Mouse (Mus musculus) limb, embryonic 14.5 days (tissue): ENCODE measurements around the gene Meaf6. TPM values are rescaled to one million over a fixed set of nuclear protein-coding genes. Genes with fewer than 3 reads are reported as not detected.

ENCODE experiments used
- ATAC-seq: fragments of 200-750 bp; cut with Nextera tagmentation; 2 replicates; pipeline ENCODE4 v1.8.0; 2017; ENCODE audit warnings: low read depth, moderate number of reproducible peaks, moderate TSS enrichment; ENCODE audit not compliant: low FRiP score
- DNase-seq: peaks from one replicate; pipeline ENCODE4 v3.0.0-alpha.2; 2015; ENCODE audit warnings: low spot score
- H3K27ac ChIP-seq: fragments of 300-500 bp; sonication (generic); replicated peaks from 2 replicates; pipeline ENCODE4 v1.5.1; 2014; ENCODE audit warnings: low read depth, mild to moderate bottlenecking, low read length, moderate library complexity, mixed read lengths
- H3K27me3 ChIP-seq: fragments of 300-500 bp; sonication (generic); 2 replicates; pipeline ENCODE4 v1.6.1; 2014; ENCODE audit warnings: low read length, mixed read lengths; ENCODE audit not compliant: control insufficient read depth, insufficient read depth
- H3K36me3 ChIP-seq: fragments of 300-500 bp; sonication (generic); 2 replicates; pipeline ENCODE4 v1.6.1; 2014; ENCODE audit warnings: mild to moderate bottlenecking, low read length, moderate library complexity, mixed read lengths; ENCODE audit not compliant: control insufficient read depth, insufficient read depth
- H3K4me1 ChIP-seq: fragments of 300-500 bp; sonication (generic); 2 replicates; pipeline ENCODE4 v1.6.1; 2014; ENCODE audit warnings: antibody characterized with exemption, low read length, mixed read lengths; ENCODE audit not compliant: control insufficient read depth, insufficient read depth
- H3K4me2 ChIP-seq: fragments of 300-500 bp; sonication (generic); replicated peaks from 2 replicates; pipeline ENCODE4 v1.6.1; 2014; ENCODE audit warnings: low read depth, mild to moderate bottlenecking, low read length, moderate library complexity; ENCODE audit not compliant: severe bottlenecking
- H3K4me3 ChIP-seq: fragments of 300-500 bp; sonication (generic); replicated peaks from 2 replicates; pipeline ENCODE4 v1.5.1; 2014; ENCODE audit warnings: low read length
- H3K9ac ChIP-seq: fragments of 300-500 bp; sonication (generic); 2 replicates; pipeline ENCODE4 v1.6.1; 2014; ENCODE audit warnings: mild to moderate bottlenecking, low read depth, low read length, moderate library complexity; ENCODE audit not compliant: severe bottlenecking
- H3K9me3 ChIP-seq: fragments of 300-500 bp; sonication (generic); 2 replicates; pipeline ENCODE4 v1.6.1; 2016; ENCODE audit warnings: low read length; ENCODE audit not compliant: control insufficient read depth
- POLR2A ChIP-seq: fragments of 200-500 bp; IDR thresholded peaks from 2 replicates; pipeline ENCODE4 v1.8.0; 2012; ENCODE audit warnings: inconsistent platforms, mild to moderate bottlenecking, moderate library complexity, borderline replicate concordance; ENCODE audit not compliant: insufficient read depth, insufficient read length; ENCODE audit errors: extremely low read depth
- WGBS: fragments of 180-500 bp; shearing (Covaris S2); extraction: QIAGEN DNeasy Blood & Tissue Kit; methylation state at CpG from one replicate; pipeline ENCODE4 v1.1.7; 2014; 5-methylcytosine and 5-hydroxymethylcytosine counted together
- polyA plus RNA-seq, 2 experiments: library from polyadenylated mRNA; depleted of rRNA in 1 of 2; stranded (reverse) in 1 of 2; unstranded in 1 of 2; fragments of >200 nt; fragmentation: Nextera tagmentation in 1 of 2; extraction: Ambion mirVana in 1 of 2; gene quantifications; 2 replicates each; pipeline versions ENCODE4 v1.2.1 to v1.2.3; 2012 to 2014

Meaf6 gene
- polyA plus RNA-seq, 2 experiments = 60.1 to 74.5 TPM

DNA sequence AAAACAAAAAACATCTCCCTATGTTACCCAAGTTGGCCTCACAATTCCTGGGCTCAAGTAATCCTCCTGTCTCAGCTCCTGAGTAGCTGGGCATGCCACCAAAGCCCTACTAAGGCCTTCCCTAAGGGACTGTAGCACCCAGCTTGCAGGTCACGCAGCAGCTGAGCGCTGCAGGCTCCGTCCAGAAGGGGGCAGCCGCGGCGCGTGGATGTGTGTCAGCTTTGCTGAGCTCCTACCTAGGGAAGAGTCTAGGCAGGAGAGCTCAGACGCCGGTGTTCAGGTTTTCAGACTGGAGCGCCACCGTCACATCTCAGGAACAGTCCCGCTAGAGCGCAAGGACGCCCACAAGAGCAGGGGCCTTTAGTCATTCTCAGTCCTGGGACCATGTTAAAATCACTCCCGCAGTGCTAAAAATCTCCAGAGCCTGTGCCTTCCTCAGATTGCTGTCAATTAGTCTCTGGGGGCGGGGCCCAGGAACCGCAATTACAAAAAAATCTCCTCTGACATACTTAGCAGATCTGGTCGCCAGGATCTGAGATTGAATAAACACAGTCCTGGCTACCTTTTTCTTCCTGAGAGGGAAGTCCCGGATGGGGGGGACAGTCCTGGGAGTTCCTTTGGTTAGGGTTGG, 75.5 kb downstream of the Meaf6 start:
- no peaks in the 10 kb centered on the region for H3K36me3 ChIP-seq
- ATAC-seq = no peak; the same call in 1 of the 2 replicates
- WGBS = 5% methylated on average over 19 of the region's 19 CpGs
- H3K4me1 ChIP-seq = no peaks in the 10 kb centered on the region
- no peaks in the 10 kb centered on the region for H3K9me3 ChIP-seq
- H3K9ac ChIP-seq = peak overlapping the region; percentile 32; the same call in 1 of the 2 replicates
- peak; percentile 70 for DNase-seq
- no peak overlapping the region for H3K27ac ChIP-seq
- peak overlapping the region; percentile 29; the same call in 1 of the 2 replicates for H3K4me2 ChIP-seq
- H3K27me3 ChIP-seq = no peaks in the 10 kb centered on the region
- no peak overlapping the region for H3K4me3 ChIP-seq
- no peak for TF ChIP-seq POLR2A

DNA sequence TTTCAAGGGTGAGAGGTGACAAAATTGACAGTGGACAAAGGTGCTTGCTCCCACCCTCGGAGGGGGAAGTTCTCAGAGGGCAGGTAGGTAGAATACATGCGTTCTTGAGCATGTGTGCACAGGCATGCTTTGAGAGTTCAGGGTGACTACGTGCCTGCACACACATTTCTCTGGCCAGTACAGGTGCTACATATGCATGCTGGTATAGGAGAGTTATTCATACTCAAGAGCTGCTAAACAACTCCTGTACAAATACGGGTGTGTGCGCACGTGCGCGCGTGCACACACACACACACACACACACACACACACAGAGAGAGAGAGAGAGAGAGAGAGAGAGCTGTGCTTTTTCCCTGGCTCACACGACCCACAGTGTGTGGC, 76.0 kb downstream of the Meaf6 start:
- TF ChIP-seq POLR2A = no peak
- Histone ChIP-seq H3K4me2 (0 out of 2 replicates have a peak overlapping the region, but pooled peaks have one; percentile 29), H3K9me3 (no peaks in the 10 kb centered on the region), H3K27ac (no peak overlapping the region), H3K4me3 (no peak overlapping the region), H3K36me3 (no peaks in the 10 kb centered on the region), H3K27me3 (no peaks in the 10 kb centered on the region), H3K4me1 (no peaks in the 10 kb centered on the region), H3K9ac (no peak overlapping the region)
- 73% methylated on average over 10 of the region's 10 CpGs for WGBS
- DNase-seq = no peak
- no peak for ATAC-seq

DNA sequence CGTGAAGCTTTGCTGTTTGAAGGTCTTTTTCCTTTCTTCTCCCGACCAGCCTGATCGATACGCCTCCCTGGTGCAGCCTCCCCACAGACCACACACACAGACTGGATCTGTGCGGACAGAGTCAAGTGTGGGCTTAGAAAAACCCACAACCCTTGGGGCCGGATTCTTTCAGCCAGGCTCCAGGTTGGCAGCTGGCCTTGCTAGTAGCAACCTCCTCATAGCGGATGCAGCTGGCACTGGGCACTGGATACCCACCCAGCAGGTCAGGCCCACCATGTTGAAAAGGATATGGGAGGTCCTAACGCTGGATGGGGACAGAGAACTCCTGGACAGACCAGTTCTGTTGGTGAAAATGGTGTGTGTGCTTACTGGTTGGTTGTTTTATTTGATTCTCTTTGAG, 76.5 kb downstream of the Meaf6 start:
- Histone ChIP-seq H3K36me3 (no peaks in the 10 kb centered on the region), H3K9me3 (no peaks in the 10 kb centered on the region), H3K9ac (no peak overlapping the region), H3K4me3 (no peak overlapping the region), H3K4me1 (no peaks in the 10 kb centered on the region), H3K27ac (no peak overlapping the region), H3K27me3 (no peaks in the 10 kb centered on the region), H3K4me2 (no peak overlapping the region)
- 52% methylated on average over 8 of the region's 8 CpGs for WGBS
- ATAC-seq = no peak
- no peak for TF ChIP-seq POLR2A
- DNase-seq = no peak

DNA sequence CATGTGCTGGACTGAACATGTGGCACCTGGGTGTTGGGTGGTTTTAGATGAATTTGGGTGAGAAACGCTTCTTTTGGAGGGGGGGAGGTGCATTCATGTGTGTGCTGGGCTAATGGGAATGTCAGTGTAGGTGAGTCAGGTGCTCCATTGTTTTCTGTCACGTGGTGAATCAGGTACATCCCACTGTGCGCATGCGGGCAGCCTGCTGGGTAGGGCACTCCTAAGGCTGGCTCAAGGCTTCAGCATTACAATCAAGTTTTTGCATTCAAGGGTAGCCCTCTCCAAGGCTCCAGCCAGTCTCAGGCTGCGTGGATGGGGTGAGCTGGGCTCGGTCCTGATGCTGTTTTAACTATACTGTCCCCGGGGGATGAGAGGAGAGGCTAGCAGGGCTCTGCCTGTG, 77.8 kb downstream of the Meaf6 start:
- ATAC-seq = no peak
- Histone ChIP-seq H3K36me3 (no peaks in the 10 kb centered on the region), H3K4me2 (no peak overlapping the region), H3K27ac (no peak overlapping the region), H3K27me3 (no peaks in the 10 kb centered on the region), H3K4me1 (no peaks in the 10 kb centered on the region), H3K9me3 (no peaks in the 10 kb centered on the region), H3K9ac (no peak overlapping the region), H3K4me3 (no peak overlapping the region)
- no peak for TF ChIP-seq POLR2A
- DNase-seq = no peak
- 60% methylated on average over 7 of the region's 7 CpGs for WGBS

Other genes with a start within 250 kb of the Meaf6 start
- 54.6 and 64.5 TPM in 2 replicates for gene Yrdc, start 234.5 kb upstream of the Meaf6 start, polyA plus RNA-seq (2012; rRNA removed)
- 48.6 and 50.6 TPM in 2 replicates for gene Yrdc, start 234.5 kb upstream of the Meaf6 start, polyA plus RNA-seq (2014; fragmentation: Nextera tagmentation; extraction: Ambion mirVana)
- 63.4 and 71.8 TPM in 2 replicates for gene 1110065P20Rik, start 233.9 kb upstream of the Meaf6 start, polyA plus RNA-seq (2012; rRNA removed)
- 67.5 and 70.5 TPM in 2 replicates for gene 1110065P20Rik, start 233.9 kb upstream of the Meaf6 start, polyA plus RNA-seq (2014; fragmentation: Nextera tagmentation; extraction: Ambion mirVana)
- 2.7 and 3.6 TPM in 2 replicates for gene Maneal, start 223.0 kb upstream of the Meaf6 start, polyA plus RNA-seq (2012; rRNA removed)
- gene Maneal, start 223.0 kb upstream of the Meaf6 start, polyA plus RNA-seq (2014; fragmentation: Nextera tagmentation; extraction: Ambion mirVana) = 1.0 and 1.6 TPM in 2 replicates
- 0.21 and 0.24 TPM in 2 replicates for gene Epha10, start 204.2 kb upstream of the Meaf6 start, polyA plus RNA-seq (2012; rRNA removed)
- gene Epha10, start 204.2 kb upstream of the Meaf6 start, polyA plus RNA-seq (2014; fragmentation: Nextera tagmentation; extraction: Ambion mirVana) = not detected in 2 replicates
- 25.8 and 28.3 TPM in 2 replicates for gene 9930104L06Rik, start 148.1 kb upstream of the Meaf6 start, polyA plus RNA-seq (2012; rRNA removed)
- 3.2 and 4.7 TPM in 2 replicates for gene 9930104L06Rik, start 148.1 kb upstream of the Meaf6 start, polyA plus RNA-seq (2014; fragmentation: Nextera tagmentation; extraction: Ambion mirVana)
- 60.1 and 70.0 TPM in 2 replicates for gene Cdca8, start 145.8 kb upstream of the Meaf6 start, polyA plus RNA-seq (2012; rRNA removed)
- 88.9 and 90.1 TPM in 2 replicates for gene Cdca8, start 145.8 kb upstream of the Meaf6 start, polyA plus RNA-seq (2014; fragmentation: Nextera tagmentation; extraction: Ambion mirVana)
- gene Rspo1, start 98.7 kb upstream of the Meaf6 start, polyA plus RNA-seq (2012; rRNA removed) = 7.8 and 8.8 TPM in 2 replicates
- gene Rspo1, start 98.7 kb upstream of the Meaf6 start, polyA plus RNA-seq (2014; fragmentation: Nextera tagmentation; extraction: Ambion mirVana) = 4.4 and 5.5 TPM in 2 replicates
- 61.3 and 94.7 TPM in 2 replicates for gene Gnl2, start 68.5 kb upstream of the Meaf6 start, polyA plus RNA-seq (2012; rRNA removed)
- gene Gnl2, start 68.5 kb upstream of the Meaf6 start, polyA plus RNA-seq (2014; fragmentation: Nextera tagmentation; extraction: Ambion mirVana) = 74.1 and 76.2 TPM in 2 replicates
- gene Dnali1, start 19.4 kb upstream of the Meaf6 start, polyA plus RNA-seq (2012; rRNA removed) = 0.05 and 0.06 TPM in 2 replicates
- gene Dnali1, start 19.4 kb upstream of the Meaf6 start, polyA plus RNA-seq (2014; fragmentation: Nextera tagmentation; extraction: Ambion mirVana) = 0.11 and 0.18 TPM in 2 replicates
- gene Snip1, start 18.5 kb upstream of the Meaf6 start, polyA plus RNA-seq (2012; rRNA removed) = 20.5 and 20.7 TPM in 2 replicates
- 33.1 and 35.0 TPM in 2 replicates for gene Snip1, start 18.5 kb upstream of the Meaf6 start, polyA plus RNA-seq (2014; fragmentation: Nextera tagmentation; extraction: Ambion mirVana)
- 3.0 and 3.2 TPM in 2 replicates for gene Zc3h12a, start 42.7 kb downstream of the Meaf6 start, polyA plus RNA-seq (2012; rRNA removed)
- 1.4 and 1.7 TPM in 2 replicates for gene Zc3h12a, start 42.7 kb downstream of the Meaf6 start, polyA plus RNA-seq (2014; fragmentation: Nextera tagmentation; extraction: Ambion mirVana)